ENCODE assay signal across 9 mouse cellular contexts in genomic region chr4:155162433-155163319, GRCm38 (mm10). TPM values are rescaled to one million over a fixed set of nuclear protein-coding genes. Genes with fewer than 3 reads are reported as not detected.
DNase-seq lines count a peak whose midpoint lies in the region; ATAC-seq and TF ChIP-seq lines count a peak whose summit lies in the region.
"Had no signal": no experiment of that assay in that cellular context is flagged by ENCODE, and none has a peak within 500 bp of the region (broad histone marks: within the 10 kb centered on the region; RNA-seq: fewer than 3 reads in every experiment).

No protein-coding gene starts in this region.

- ATAC-seq in lung, embryonic 16.5 days (ENCODE audit: low read depth): no peak

- peaks cover 50% of the 10 kb centered on the region for H3K4me1 ChIP-seq in lung, embryonic 16.5 days (replicated peaks; ENCODE audit: control insufficient read depth, insufficient read depth, low read length)
- peaks cover 53% of the 10 kb centered on the region for H3K4me1 ChIP-seq in lung, adult 2 months (ENCODE audit: control insufficient read depth, insufficient read depth, low read length)
- peaks cover 16% of the 10 kb centered on the region for H3K4me1 ChIP-seq in cortical plate, adult 2 months (ENCODE audit: control insufficient read depth, insufficient read depth, low read length)

- no peak for TF ChIP-seq CTCF in lung, adult 2 months (IDR thresholded peaks at IDR 0.05; ENCODE audit: insufficient read depth, low read length)
- TF ChIP-seq CTCF in cortical plate, adult 2 months (IDR thresholded peaks at IDR 0.05; ENCODE audit: extremely low read depth, insufficient read depth, low read length): no peak

- no peaks in the 10 kb centered on the region for H3K27me3 ChIP-seq in lung, embryonic 16.5 days (ENCODE audit: control insufficient read depth, insufficient read depth, low read depth, low read length)
- H3K27me3 ChIP-seq: embryonic facial prominence, embryonic 12.5 days had no signal

- H3K9ac ChIP-seq in lung, embryonic 16.5 days (ENCODE audit: low read length): no peak overlapping the region
- H3K9ac ChIP-seq: embryonic facial prominence, embryonic 12.5 days had no signal

- intact Hi-C loops in gastrocnemius, postnatal 36 days (cut with DNase I): no loop called here

- peaks cover 8% of the 10 kb centered on the region; the same call in 1 of the 2 replicates for H3K36me3 ChIP-seq in lung, embryonic 16.5 days (ENCODE audit: control insufficient read depth, insufficient read depth, low read length)

- no peak for TF ChIP-seq POLR2A in lung, adult 2 months (IDR thresholded peaks at IDR 0.05; ENCODE audit: borderline replicate concordance, extremely low read depth, low read depth, low read length)
- TF ChIP-seq POLR2A in cortical plate, adult 2 months (IDR thresholded peaks at IDR 0.05; ENCODE audit: extremely low read depth, insufficient read depth, low read length): no peak

- no peak overlapping the region for H3K4me3 ChIP-seq in lung, embryonic 16.5 days (ENCODE audit: low read length)
- no peak overlapping the region for H3K4me3 ChIP-seq in lung, adult 2 months (replicated peaks; ENCODE audit: extremely low read depth, low read depth, low read length)
- no peak overlapping the region for H3K4me3 ChIP-seq in cortical plate, adult 2 months (ENCODE audit: insufficient read depth, low read length)
- H3K4me3 ChIP-seq: embryonic facial prominence, embryonic 12.5 days had no signal

- H3K27ac ChIP-seq in lung, embryonic 16.5 days (ENCODE audit: low read length): peak overlapping the region; percentile 17
- H3K27ac ChIP-seq in cortical plate, adult 2 months (ENCODE audit: insufficient read depth, low read length): 0 out of 2 replicates have a peak overlapping the region, but pooled peaks have one; percentile 22

- no peak overlapping the region for H3K4me2 ChIP-seq in lung, embryonic 16.5 days (ENCODE audit: low read depth, low read length)
- H3K4me2 ChIP-seq: embryonic facial prominence, embryonic 12.5 days had no signal

- DNase-seq in lung, adult 2 months: no peak
- DNase-seq in lung, postnatal 25 days (ENCODE audit: low spot score): peak; percentile 68
- DNase-seq in thymus, postnatal 14 days: peak; percentile 86
- no peak for DNase-seq in testis, postnatal 10 days (ENCODE audit: low spot score)
- no peak for DNase-seq in gastrocnemius, postnatal 36 days
- DNase-seq in urinary bladder, adult 2 months (ENCODE audit: low spot score): no peak

- no peaks in the 10 kb centered on the region for H3K9me3 ChIP-seq in lung, embryonic 16.5 days (ENCODE audit: control insufficient read depth, low read length)
- H3K9me3 ChIP-seq: embryonic facial prominence, embryonic 12.5 days had no signal

- 62% methylated on average over 7 of the region's 7 CpGs for WGBS in lung, embryonic 16.5 days
- 22% methylated on average over 7 of the region's 7 CpGs for WGBS in lung, adult 2 months

RNA-seq across cellular contexts. Expression of gene Ski, which starts 59.7 kb away (rescaled TPM):
- 15.8 and 16.7 TPM in 2 replicates for polyA plus RNA-seq in lung, embryonic 16.5 days (2015; fragmentation: Nextera tagmentation; extraction: Ambion mirVana)
- 105 and 115 TPM in 2 replicates for polyA plus RNA-seq in lung, adult 2 months (2012; rRNA removed)
- 69.0 and 70.3 TPM in 2 replicates for polyA plus RNA-seq in cortical plate, adult 2 months (2012; rRNA removed)
- total RNA-seq in gastrocnemius, postnatal 36 days (2021): 10 to 100 TPM; 28.7 to 30.2 TPM
- polyA plus RNA-seq in urinary bladder, adult 2 months (2012; rRNA removed): 43.6 and 67.2 TPM in 2 replicates

Comparison
In these comparisons a context has a peak if more than half of its experiments do, and no peak if none do; other contexts are left out.
1. DNase-seq: peak in lung, postnatal 25 days (single experiment) and thymus, postnatal 14 days (single experiment); none in lung, adult 2 months (single experiment), testis, postnatal 10 days (single experiment), gastrocnemius, postnatal 36 days (0 of 2) and urinary bladder, adult 2 months (single experiment).